Comparison of ENCODE assay signal across 14 mouse cellular contexts in genomic region chr10:68707014-68707852, GRCm38 (mm10). TPM values are rescaled to one million over a fixed set of nuclear protein-coding genes. Genes with fewer than 3 reads are reported as not detected.
DNase-seq lines count a peak whose midpoint lies in the region; ATAC-seq lines count a peak whose summit lies in the region.
"Had no signal": no experiment of that assay in that cellular context is flagged by ENCODE, and none has a peak within 500 bp of the region (broad histone marks: within the 10 kb centered on the region; RNA-seq: fewer than 3 reads in every experiment).

No protein-coding gene starts in this region.

- no peak for DNase-seq in frontal cortex, postnatal 36 days (ENCODE audit: low spot score in 2 of 2)
- peak; percentile 11 for DNase-seq in layer of hippocampus, adult 9-10 months (ENCODE audit: low spot score)
- DNase-seq in layer of hippocampus, postnatal 10 days (ENCODE audit: low spot score in 2 of 2) = no peak
- DNase-seq in adipocyte (ENCODE audit: low spot score) = peak; percentile 15
- no peak for DNase-seq in cerebellum, adult 11-12 months
- DNase-seq: adrenal gland, postnatal 10 days; cerebellum, adult 18-20 months; heart, adult 18-20 months; kidney, postnatal 4 days; liver, embryonic 13.5 days; lung, postnatal 14 days; thymus, postnatal 25 days had no signal

- ATAC-seq in frontal cortex, adult (ENCODE audit: low TSS enrichment) = 0 out of 2 replicates have a peak, but pooled peaks have one; percentile 20
- no peak for ATAC-seq in stomach, embryonic 15.5 days (ENCODE audit: insufficient read depth, low FRiP score, low read depth)

- no peaks in the 10 kb centered on the region for H3K27me3 ChIP-seq in stomach, embryonic 15.5 days (replicated peaks)
- H3K27me3 ChIP-seq: liver, embryonic 13.5 days had no signal

- H3K27ac ChIP-seq in stomach, embryonic 15.5 days = peak overlapping the region; percentile 78
- H3K27ac ChIP-seq: liver, embryonic 13.5 days had no signal

- no peaks in the 10 kb centered on the region for H3K4me1 ChIP-seq in stomach, embryonic 15.5 days
- H3K4me1 ChIP-seq: liver, embryonic 13.5 days had no signal

- no peak overlapping the region for H3K4me3 ChIP-seq in stomach, embryonic 15.5 days (replicated peaks)
- H3K4me3 ChIP-seq: liver, embryonic 13.5 days had no signal

- H3K36me3 ChIP-seq in stomach, embryonic 15.5 days = no peaks in the 10 kb centered on the region
- H3K36me3 ChIP-seq: liver, embryonic 13.5 days had no signal

- no peak overlapping the region for H3K9ac ChIP-seq in stomach, embryonic 15.5 days
- H3K9ac ChIP-seq: liver, embryonic 13.5 days had no signal

- H3K9me3 ChIP-seq in stomach, embryonic 15.5 days = no peaks in the 10 kb centered on the region
- H3K9me3 ChIP-seq: liver, embryonic 13.5 days had no signal

- no peak overlapping the region for H3K4me2 ChIP-seq in stomach, embryonic 15.5 days
- H3K4me2 ChIP-seq: liver, embryonic 13.5 days had no signal

- 62% methylated on average over 3 of the region's 3 CpGs for WGBS in stomach, embryonic 15.5 days

RNA-seq across cellular contexts. Expression of gene Tmem26, which starts 16.2 kb away (rescaled TPM):
- total RNA-seq in layer of hippocampus, postnatal 10 days (2021) = under 1 TPM; 0.33 to 0.66 TPM
- polyA plus RNA-seq in stomach, embryonic 15.5 days (2015; fragmentation: Nextera tagmentation; extraction: Ambion mirVana) = 9.7 and 12.3 TPM in 2 replicates

Comparison
In these comparisons a context has a peak if more than half of its experiments do, and no peak if none do; other contexts are left out.
1. DNase-seq: peak in layer of hippocampus, adult 9-10 months (single experiment) and adipocyte (single experiment); none in frontal cortex, postnatal 36 days (0 of 2), layer of hippocampus, postnatal 10 days (0 of 2) and cerebellum, adult 11-12 months (single experiment).